Mouse (Mus musculus) lung, postnatal 0 days (tissue): Measurements from ENCODE around the gene Plcl1.

Experiments used
- CTCF ChIP-seq: IDR thresholded peaks from 2 replicates; pipeline ENCODE4 v1.5.1; 2016; ENCODE audit warnings: antibody characterized with exemption, mild to moderate bottlenecking
- EP300 ChIP-seq: IDR thresholded peaks from 2 replicates; pipeline ENCODE4 v1.6.1; 2016; ENCODE audit warnings: antibody characterized with exemption, mild to moderate bottlenecking, control low read depth

GRCm38 (mm10) chr1:55725428-55725827 is 319.7 kb downstream of the Plcl1 start:
- TF ChIP-seq CTCF (no peak), EP300 (no peak)
